Mouse (Mus musculus) C2C12 (cell line): ENCODE data around the gene Slc24a4. TPM values are rescaled to one million over a fixed set of nuclear protein-coding genes. Genes with fewer than 3 reads are reported as not detected.

Experiments
- H3K27me3 ChIP-seq: one replicate; pipeline ENCODE4 v1.6.1; 2011; ENCODE audit not compliant: control insufficient read depth, insufficient read depth, insufficient read length
- H3K36me3 ChIP-seq: one replicate; pipeline ENCODE4 v1.6.1; 2011; ENCODE audit not compliant: control insufficient read depth, insufficient read depth
- H3K4me3 ChIP-seq: one replicate; pipeline ENCODE4 v1.5.1; 2011; ENCODE audit warnings: mild to moderate bottlenecking, control low read depth; ENCODE audit not compliant: poor library complexity, insufficient read depth, severe bottlenecking
- H3K79me2 ChIP-seq: one replicate; pipeline ENCODE4 v1.6.1; 2011; ENCODE audit not compliant: control insufficient read depth, insufficient read depth
- H3K79me3 ChIP-seq: one replicate; pipeline ENCODE4 v1.6.1; 2011; ENCODE audit warnings: low read depth, control low read depth
- H3ac ChIP-seq: one replicate; pipeline ENCODE3; 2011; ENCODE audit warnings: low read depth; ENCODE audit not compliant: control insufficient read depth, insufficient read length
- CEBPB ChIP-seq: IDR thresholded peaks from one replicate; pipeline ENCODE4 v1.6.1; 2011; ENCODE audit warnings: low read depth, mild to moderate bottlenecking, control low read depth, moderate library complexity
- CTCF ChIP-seq: IDR thresholded peaks from one replicate; pipeline ENCODE4 v1.5.1; 2011; ENCODE audit not compliant: control insufficient read depth, insufficient read depth, insufficient read length
- FOSL1 ChIP-seq: IDR thresholded peaks from one replicate; pipeline ENCODE4 v1.8.0; 2011; ENCODE audit warnings: mild to moderate bottlenecking, low read length; ENCODE audit not compliant: poor library complexity, insufficient read depth, severe bottlenecking
- MAX ChIP-seq: IDR thresholded peaks from one replicate; pipeline ENCODE4 v1.6.1; 2011; ENCODE audit warnings: mild to moderate bottlenecking, control low read depth
- MYOD1 ChIP-seq: IDR thresholded peaks from one replicate; pipeline ENCODE4 v1.6.1; 2011; ENCODE audit warnings: low read depth; ENCODE audit not compliant: control insufficient read depth, insufficient read length
- MYOG ChIP-seq: IDR thresholded peaks from one replicate; pipeline ENCODE4 v1.6.1; 2011; ENCODE audit not compliant: control insufficient read depth, insufficient read length; ENCODE audit errors: extremely low read depth
- USF1 ChIP-seq: IDR thresholded peaks from one replicate; pipeline ENCODE4 v1.6.1; 2011; ENCODE audit warnings: low read depth, mild to moderate bottlenecking, control low read depth, moderate library complexity
- polyA plus RNA-seq: library from polyadenylated mRNA; unstranded; fragments of >200 nt; fragmentation: generic; extraction: Trizol; gene quantifications from one replicate; pipeline ENCODE4 v1.2.1, GENCODE M21; 2012; ENCODE audit warnings: missing spikeins

Slc24a4 gene
- polyA plus RNA-seq, 1 experiment = not detected

GRCm38 (mm10) chr12:102290662-102291061 lies 162.1 kb downstream of the Slc24a4 start:
- H3K79me2 ChIP-seq = peaks cover 94% of the 10 kb centered on the region
- no peak overlapping the region for H3K4me3 ChIP-seq
- H3K36me3 ChIP-seq = no peaks in the 10 kb centered on the region
- H3K79me3 ChIP-seq = peaks cover 55% of the 10 kb centered on the region
- no peak overlapping the region for H3ac ChIP-seq
- no peaks in the 10 kb centered on the region for H3K27me3 ChIP-seq
- TF ChIP-seq MYOG = no peak
- no peak for TF ChIP-seq FOSL1
- TF ChIP-seq MYOD1 = no peak
- no peak for TF ChIP-seq USF1
- no peak for TF ChIP-seq CTCF
- TF ChIP-seq MAX = no peak

- Histone ChIP-seq H3K4me3 (no peak overlapping the region), H3K79me2 (peaks cover 89% of the 10 kb centered on the region), H3ac (no peak overlapping the region), H3K79me3 (peaks cover 58% of the 10 kb centered on the region), H3K27me3 (no peaks in the 10 kb centered on the region), H3K36me3 (no peaks in the 10 kb centered on the region)
- TF ChIP-seq FOSL1 (no peak), MAX (no peak), USF1 (no peak), MYOG (no peak), CTCF (no peak), MYOD1 (no peak), CEBPB (no peak)
Measured at GRCm38 (mm10) chr12:102291686-102292085, 163.2 kb downstream of the Slc24a4 start.

- peaks cover 52% of the 10 kb centered on the region for H3K79me3 ChIP-seq
- no peak overlapping the region for H3ac ChIP-seq
- no peaks in the 10 kb centered on the region for H3K27me3 ChIP-seq
- H3K36me3 ChIP-seq = no peaks in the 10 kb centered on the region
- H3K4me3 ChIP-seq = no peak overlapping the region
- no peak for TF ChIP-seq MYOD1
- TF ChIP-seq MYOG = no peak
- TF ChIP-seq CEBPB = no peak
- TF ChIP-seq CTCF = no peak
- no peak for TF ChIP-seq USF1
- no peak for TF ChIP-seq MAX
- TF ChIP-seq FOSL1 = no peak
- H3K79me2 ChIP-seq = peaks cover 89% of the 10 kb centered on the region
Measured at GRCm38 (mm10) chr12:102292501-102293215, 164.1 kb downstream of the Slc24a4 start.

GRCm38 (mm10) chr12:102294634-102295033 lies 166.1 kb downstream of the Slc24a4 start:
- Histone ChIP-seq H3ac (peak overlapping the region; percentile 34), H3K4me3 (no peak overlapping the region), H3K79me3 (peaks cover 48% of the 10 kb centered on the region), H3K79me2 (peaks cover 78% of the 10 kb centered on the region), H3K36me3 (no peaks in the 10 kb centered on the region), H3K27me3 (no peaks in the 10 kb centered on the region)
- TF ChIP-seq USF1 (no peak), MYOD1 (no peak), CTCF (no peak), MYOG (no peak), FOSL1 (no peak), MAX (no peak), CEBPB (no peak)

GRCm38 (mm10) chr12:102295230-102295629 lies 166.7 kb downstream of the Slc24a4 start:
- Histone ChIP-seq H3K36me3 (no peaks in the 10 kb centered on the region), H3K79me3 (peaks cover 42% of the 10 kb centered on the region), H3K79me2 (peaks cover 78% of the 10 kb centered on the region), H3K4me3 (no peak overlapping the region), H3ac (peak overlapping the region; percentile 34), H3K27me3 (no peaks in the 10 kb centered on the region)
- TF ChIP-seq USF1 (no peak), MYOG (no peak), MAX (peak; percentile 15), FOSL1 (no peak), CTCF (no peak), CEBPB (no peak), MYOD1 (peak; percentile 97)

GRCm38 (mm10) chr12:102295662-102296061 lies 167.1 kb downstream of the Slc24a4 start:
- H3K4me3 ChIP-seq = no peak overlapping the region
- H3K79me2 ChIP-seq = peaks cover 75% of the 10 kb centered on the region
- H3ac ChIP-seq = no peak overlapping the region
- no peaks in the 10 kb centered on the region for H3K36me3 ChIP-seq
- peaks cover 40% of the 10 kb centered on the region for H3K79me3 ChIP-seq
- no peaks in the 10 kb centered on the region for H3K27me3 ChIP-seq
- TF ChIP-seq MYOD1 (no peak), MYOG (no peak), FOSL1 (no peak), CTCF (no peak), MAX (no peak), USF1 (no peak), CEBPB (no peak)
